Mouse (Mus musculus) limb, embryonic 15.5 days (tissue): Measurements from ENCODE around the gene Slc7a1. TPM values are rescaled to one million over a fixed set of nuclear protein-coding genes. Genes with fewer than 3 reads are reported as not detected.

ENCODE experiments used
- polyA plus RNA-seq: library from polyadenylated mRNA; unstranded; fragments of >200 nt; fragmentation: Nextera tagmentation; extraction: Ambion mirVana; gene quantifications from 2 replicates; pipeline ENCODE4 v1.2.1, GENCODE M21; 2015

Slc7a1 gene
- polyA plus RNA-seq, 1 experiment from 2014 or later, result 22.7 TPM

Other genes starting within 250 kb of the Slc7a1 start
- gene Ubl3, start 152.9 kb upstream of the Slc7a1 start, polyA plus RNA-seq, result 73.1 and 73.6 TPM in 2 replicates